Mouse (Mus musculus) CD4-positive helper T cell, adult 2 months (primary cell): ENCODE measurements around the gene Zfp93.
A peak's percentile ranks its signal among the peaks of the same experiment; 100 is the strongest.

Experiments used
- DNase-seq: peaks from one replicate; pipeline ENCODE4 v3.0.0-alpha.2; 2012; ENCODE audit warnings: low read depth, missing footprints, low spot score

Zfp93 gene

GRCm38 (mm10) chr7:24290106-24290693 is 20.0 kb downstream of the Zfp93 start:
- no peak for DNase-seq

- DNase-seq = no peak
Observed at GRCm38 (mm10) chr7:24291387-24292090, 21.3 kb downstream of the Zfp93 start.

GRCm38 (mm10) chr7:24293061-24293851 is 23.0 kb downstream of the Zfp93 start:
- no peak for DNase-seq

- no peak for DNase-seq
Observed at GRCm38 (mm10) chr7:24294763-24295162, 24.5 kb downstream of the Zfp93 start.

- DNase-seq = no peak
Observed at GRCm38 (mm10) chr7:24295376-24295775, 25.2 kb downstream of the Zfp93 start.

GRCm38 (mm10) chr7:24296386-24296785 is 26.2 kb downstream of the Zfp93 start:
- no peak for DNase-seq

- no peak for DNase-seq
Observed at GRCm38 (mm10) chr7:24297361-24298095, 27.3 kb downstream of the Zfp93 start.

GRCm38 (mm10) chr7:24298635-24298972 is 28.4 kb downstream of the Zfp93 start:
- no peak for DNase-seq

GRCm38 (mm10) chr7:24298973-24299708 is 28.9 kb downstream of the Zfp93 start:
- peak; percentile 84 for DNase-seq

GRCm38 (mm10) chr7:24299823-24300481 is 29.7 kb downstream of the Zfp93 start:
- DNase-seq = peak; percentile 8

GRCm38 (mm10) chr7:24300771-24301282 is 30.6 kb downstream of the Zfp93 start, which contains the start of gene Zfp61:
Gene Zfp61, minus strand, starts transcription at chr7:24301232.
- DNase-seq = peak; percentile 39

- no peak for DNase-seq
Observed at GRCm38 (mm10) chr7:24315726-24316566, 45.7 kb downstream of the Zfp93 start.

- peak; percentile 92 for DNase-seq
Observed at GRCm38 (mm10) chr7:24316567-24317092, 46.4 kb downstream of the Zfp93 start, which contains the start of gene Zfp94. Gene Zfp94, minus strand, starts transcription at chr7:24316666.

- DNase-seq = peak; percentile 10
Observed at GRCm38 (mm10) chr7:24318942-24319341, 48.7 kb downstream of the Zfp93 start.

GRCm38 (mm10) chr7:24322593-24322992 is 52.4 kb downstream of the Zfp93 start:
- no peak for DNase-seq

- DNase-seq = no peak
Observed at GRCm38 (mm10) chr7:24325197-24325596, 55.0 kb downstream of the Zfp93 start.

- DNase-seq = no peak
Observed at GRCm38 (mm10) chr7:24325675-24326128, 55.5 kb downstream of the Zfp93 start.

GRCm38 (mm10) chr7:24326273-24327135 is 56.3 kb downstream of the Zfp93 start:
- DNase-seq = no peak
